Mouse (Mus musculus): ENCODE data around the gene Dtd1.

- TF ChIP-seq GATA1 (IDR thresholded peaks at IDR 0.05; ENCODE audit: borderline replicate concordance, low read length) (no peak), FLI1 (IDR thresholded peaks at IDR 0.05; ENCODE audit: low read length) (no peak)
These were observed 125.0 kb downstream of the Dtd1 start for GRCm38 (mm10) chr2:144724679-144725078.
